Mouse (Mus musculus): Measurements from ENCODE around the gene Igsf21.

Gene Igsf21

DNA sequence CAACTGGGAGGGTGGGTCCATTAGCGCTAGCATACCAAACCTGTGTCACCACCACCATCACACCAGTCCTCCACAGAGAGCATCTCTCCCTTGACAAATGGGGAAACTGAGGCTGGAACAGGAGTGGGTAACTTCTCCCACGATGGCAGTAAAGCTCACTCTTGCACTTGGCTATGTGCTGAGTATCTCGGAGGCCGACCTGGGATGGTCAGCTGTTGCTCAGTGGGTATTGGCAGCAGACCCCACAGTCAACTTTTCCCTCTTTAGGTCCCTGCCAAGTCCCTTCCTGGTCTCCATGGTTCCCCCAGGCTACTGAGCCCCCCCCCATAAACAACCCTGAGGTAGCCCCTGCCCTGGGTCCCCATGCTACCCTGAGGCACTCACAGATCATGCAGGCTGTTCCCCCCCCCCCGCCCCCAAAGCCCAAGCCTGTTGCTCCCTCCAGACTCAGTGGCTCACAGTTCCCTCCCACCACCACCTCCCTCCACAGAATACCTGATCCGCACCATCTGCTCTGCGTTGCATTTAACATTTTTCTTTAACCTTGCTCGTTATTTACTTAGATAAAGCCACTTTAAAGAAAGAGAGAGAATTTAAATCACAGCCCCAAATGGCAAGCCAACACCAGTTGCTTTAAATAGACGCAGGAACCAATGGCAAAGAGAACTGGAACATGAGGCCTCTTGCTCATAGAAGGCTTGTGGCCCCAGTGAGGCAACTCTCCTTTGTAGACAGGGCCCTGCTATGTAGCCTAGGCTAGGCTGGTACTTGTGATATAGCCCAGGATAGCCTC lies 11.0 kb downstream of the Igsf21 start:
- DNase-seq, result no peak

DNA sequence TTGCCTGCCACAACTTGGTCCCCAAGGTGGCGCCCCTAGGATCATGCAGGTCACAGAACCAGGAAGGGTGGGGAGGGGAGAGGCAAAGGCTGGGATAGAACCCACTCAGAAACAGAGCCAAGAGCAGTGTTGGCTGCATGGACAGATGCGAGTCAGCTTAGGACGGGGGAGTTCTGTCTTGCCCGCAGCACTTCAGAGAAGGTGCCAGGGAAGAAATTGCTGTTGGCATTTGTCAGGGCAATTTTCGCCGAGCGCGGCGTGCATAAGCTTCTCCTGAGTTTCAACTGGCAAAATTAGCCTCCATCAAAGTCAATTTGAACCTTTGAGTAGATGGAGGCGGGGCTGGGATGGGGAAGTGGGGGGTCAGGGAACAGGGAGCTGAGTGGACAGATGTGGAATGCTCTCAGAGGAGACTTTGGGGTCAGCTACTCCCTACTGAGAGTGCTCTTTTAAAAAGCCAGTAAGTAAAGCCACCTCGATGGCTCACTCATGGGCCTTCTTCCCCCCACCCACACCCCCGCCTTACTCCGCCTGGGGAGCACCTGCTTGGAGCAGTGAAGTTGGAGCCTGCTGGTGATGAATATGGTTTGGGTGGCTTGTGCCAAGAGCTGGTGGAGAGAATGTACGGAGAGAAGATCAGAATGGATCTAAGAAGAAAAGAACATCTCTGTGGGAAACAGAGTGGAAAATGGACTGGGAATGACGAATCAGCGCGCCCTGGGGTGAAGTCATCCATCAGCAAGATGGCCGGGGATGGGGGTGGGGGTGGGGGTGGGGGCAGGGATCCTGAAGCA lies 12.0 kb downstream of the Igsf21 start:
- no peak for DNase-seq

DNA sequence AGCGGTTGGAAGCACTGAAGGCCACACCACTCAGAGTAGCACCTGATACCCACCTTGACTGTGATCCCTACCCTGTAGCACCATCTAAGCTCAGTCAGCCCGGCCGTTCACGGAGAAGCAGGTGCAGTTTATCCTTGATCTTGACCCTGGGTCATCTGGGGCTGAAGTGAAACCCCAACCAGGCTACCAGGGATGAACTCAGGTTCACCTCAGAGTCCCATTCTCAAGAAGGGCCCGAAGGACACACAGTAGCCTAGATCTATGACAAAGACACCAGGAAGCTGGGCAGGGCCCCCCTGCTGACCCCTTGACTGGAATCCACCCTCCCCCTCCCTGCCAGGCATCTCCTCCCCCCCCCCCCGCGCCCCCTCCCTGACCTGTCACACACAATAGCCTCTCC lies 18.7 kb downstream of the Igsf21 start:
- DNase-seq, result no peak

DNA sequence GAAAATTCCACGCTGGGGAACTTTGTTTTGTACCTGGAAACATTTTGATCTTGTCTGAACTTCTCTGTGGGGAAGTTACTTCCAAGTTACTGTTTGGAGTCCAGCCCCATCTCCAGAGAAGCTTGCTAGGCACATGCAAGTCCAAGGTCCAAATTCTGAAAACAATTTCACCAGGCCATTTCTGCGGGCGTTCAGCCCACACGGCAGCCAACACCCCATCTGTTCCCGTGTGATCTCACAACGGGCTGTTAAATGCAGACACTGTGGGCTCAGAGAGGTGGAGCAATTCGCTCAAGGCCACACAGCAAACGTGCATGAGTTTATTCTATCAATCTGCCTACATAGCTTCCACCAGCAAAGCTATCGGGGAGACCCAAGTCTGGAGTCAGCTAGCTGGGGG lies 21.4 kb downstream of the Igsf21 start:
- DNase-seq, result peak; percentile 71

DNA sequence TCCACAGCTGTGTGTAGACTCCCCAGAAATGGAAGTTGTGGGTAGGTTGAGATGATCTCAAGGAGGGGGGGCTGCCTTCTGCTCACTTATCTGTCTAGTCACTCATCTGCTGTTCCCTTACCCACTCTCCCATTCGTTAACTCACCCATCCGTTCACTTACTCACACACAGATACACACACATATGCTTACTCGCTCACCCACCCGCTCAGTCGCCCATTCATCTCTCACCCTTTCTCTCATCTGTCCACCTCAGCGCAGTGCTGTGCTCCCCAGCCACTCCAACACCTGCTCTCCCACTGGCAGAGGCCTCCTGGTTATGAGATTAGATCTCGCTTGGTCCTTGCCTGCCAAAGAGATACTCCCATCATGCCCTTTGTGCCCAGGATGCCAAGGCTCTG lies 22.1 kb downstream of the Igsf21 start:
- DNase-seq, result no peak

DNA sequence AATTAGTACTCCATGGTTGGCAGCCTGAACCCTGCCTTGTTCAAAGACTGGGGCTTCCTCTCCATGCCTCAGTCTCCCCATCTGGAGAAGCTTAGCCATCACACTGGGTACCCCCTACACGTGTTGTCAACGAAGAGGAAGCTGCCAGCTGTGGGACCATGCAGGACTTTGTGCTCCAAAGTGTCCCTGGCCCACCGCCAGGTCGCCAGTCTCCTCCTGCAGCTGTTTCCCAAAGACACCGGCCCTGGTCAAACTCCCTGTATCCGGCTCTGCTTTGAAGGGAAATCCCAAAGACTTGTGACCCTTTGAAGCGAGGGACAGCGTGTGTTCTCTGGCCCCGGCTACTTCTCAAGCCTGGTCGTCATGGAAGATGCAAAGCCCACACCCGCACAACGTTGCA lies 23.5 kb downstream of the Igsf21 start:
- no peak for DNase-seq

DNA sequence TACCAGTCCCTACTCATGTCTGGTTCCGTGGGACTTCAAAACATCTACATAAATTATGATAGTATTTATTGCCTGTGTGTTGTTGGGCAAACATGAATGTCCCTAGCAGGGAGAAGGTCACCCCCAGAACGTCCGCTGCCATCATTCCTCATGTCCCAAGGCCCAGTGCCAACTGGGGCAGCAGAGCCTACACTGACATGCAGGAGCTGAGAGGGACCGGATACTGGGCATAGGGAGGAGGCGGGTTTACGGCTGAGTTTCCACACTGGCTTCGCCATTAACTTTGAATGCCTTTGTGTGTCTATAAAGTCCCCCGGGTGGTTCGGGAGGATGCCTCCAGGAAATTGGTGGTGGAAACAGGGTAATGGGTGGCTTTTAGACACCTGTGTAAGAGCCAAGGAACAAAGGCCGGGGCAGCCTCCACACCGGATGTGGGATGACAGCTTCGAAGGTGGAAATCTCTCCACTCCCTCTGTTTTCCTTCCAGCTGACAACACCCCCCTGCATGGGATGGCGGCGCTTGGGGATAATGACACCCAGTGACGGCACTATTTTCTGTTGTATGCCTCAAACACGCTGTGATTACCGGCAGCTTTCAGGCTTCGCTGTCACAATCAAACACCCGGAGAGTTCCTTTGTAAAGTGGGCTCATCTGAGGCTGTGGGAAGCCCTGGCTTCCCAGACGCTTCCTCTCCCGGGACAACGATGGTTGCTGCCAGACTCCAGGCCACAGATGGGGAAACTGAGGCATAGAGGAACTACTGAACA lies 26.1 kb downstream of the Igsf21 start:
- no peak for DNase-seq

DNA sequence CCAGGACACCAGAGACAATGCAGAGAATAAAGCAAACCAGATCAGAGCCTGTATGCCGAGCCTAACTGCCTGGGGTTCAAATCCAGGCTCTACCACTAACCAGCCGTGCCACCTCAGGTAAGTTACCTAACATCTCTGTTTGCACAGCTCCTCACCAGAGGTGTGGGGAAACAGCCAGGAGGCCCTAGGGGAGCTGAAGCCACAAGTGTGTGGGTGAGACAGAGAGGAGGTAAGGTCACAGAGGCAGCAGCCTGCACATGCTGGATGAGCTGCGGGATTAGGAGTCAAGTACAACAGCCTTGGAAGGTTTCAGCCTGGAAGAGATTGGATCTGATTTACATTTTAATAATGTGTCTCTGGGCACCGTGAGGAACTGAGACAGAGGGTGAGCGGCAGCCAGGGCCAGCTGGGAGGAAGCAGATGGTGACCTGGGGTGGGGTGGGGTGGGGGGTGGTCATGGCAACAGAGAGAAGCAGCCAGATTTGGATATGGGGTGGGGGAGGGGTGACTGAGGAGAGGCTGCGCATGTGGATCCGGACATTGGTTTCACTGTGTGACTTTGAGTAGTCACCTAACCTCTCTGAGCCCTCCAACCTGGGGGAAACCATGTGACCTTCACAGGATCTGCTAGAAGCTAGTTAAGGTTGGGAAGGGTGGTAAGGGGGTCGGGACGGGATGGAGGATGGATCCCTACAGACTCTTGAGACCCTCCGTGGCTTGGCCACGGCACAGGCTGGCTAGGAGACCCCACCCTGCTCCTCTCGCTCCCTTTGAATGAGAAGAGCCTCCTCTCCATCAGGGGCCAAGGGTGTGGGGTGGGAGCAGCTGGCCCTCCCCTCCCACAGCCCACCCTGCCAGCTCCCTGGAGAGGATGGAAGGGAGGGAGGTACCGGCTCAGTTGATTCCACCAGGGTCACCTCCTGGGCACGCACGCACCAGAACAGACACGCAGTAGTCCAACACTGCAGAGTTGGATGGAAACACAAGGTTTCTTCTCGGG lies 27.4 kb downstream of the Igsf21 start:
- peak; percentile 60 for DNase-seq

DNA sequence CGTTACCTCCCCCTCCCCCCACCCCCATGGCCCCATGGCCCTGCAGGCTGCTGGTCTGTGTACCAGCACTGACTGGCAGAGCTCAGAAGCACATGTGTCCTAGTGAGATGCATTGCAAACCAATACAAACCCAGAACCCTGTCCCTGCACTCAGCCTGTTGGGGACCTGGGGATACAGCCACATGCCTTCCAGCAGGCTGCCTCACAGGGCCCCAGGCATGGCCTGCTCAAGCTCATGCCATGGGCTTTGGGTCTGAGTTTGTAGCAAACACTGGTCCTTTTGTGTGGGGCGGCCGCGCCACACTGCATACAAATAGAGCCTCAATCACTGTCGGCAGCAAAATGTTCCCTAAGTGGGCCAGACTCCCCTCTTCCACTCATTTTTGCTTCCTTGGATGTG lies 28.2 kb downstream of the Igsf21 start:
- no peak for DNase-seq

DNA sequence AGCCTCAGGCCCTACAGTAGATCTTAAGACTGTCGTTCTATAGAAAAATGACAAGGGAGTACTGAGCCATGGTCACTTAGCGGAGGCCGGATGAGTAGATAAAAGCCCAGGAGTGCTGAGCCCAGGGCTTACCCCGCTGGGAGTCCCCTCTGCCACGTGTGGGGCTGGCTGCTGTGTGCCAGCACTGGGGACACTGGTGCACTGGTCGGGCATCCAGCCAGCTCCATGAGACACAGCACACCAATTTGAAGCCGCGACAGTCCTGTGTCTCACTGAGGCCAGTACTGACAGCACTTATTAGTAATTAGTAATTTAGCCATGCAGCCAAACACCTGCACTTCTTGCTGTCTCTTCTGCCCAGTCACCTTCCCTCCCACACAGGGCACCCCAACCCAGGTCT lies 28.6 kb downstream of the Igsf21 start:
- DNase-seq, result no peak

DNA sequence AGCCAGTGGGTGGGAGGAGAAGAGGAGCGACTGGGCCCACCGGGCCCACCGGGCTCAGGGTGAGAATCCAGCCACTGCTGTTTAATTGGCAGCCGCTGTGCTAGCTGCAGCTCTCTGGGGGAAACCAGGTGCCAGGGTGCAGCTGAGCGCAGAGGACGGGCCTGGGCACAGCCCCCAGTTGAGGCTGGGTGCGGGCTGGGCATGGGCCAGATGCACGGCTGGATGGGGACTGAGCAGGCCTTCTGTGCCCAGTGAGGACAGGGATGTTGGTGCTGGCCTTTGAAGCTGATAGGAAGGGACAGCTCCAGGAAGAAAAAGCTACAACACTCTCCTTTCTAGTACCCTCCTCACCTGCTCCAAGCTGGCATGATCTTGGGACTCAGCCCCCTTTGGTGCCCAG lies 30.5 kb downstream of the Igsf21 start:
- DNase-seq, result no peak

DNA sequence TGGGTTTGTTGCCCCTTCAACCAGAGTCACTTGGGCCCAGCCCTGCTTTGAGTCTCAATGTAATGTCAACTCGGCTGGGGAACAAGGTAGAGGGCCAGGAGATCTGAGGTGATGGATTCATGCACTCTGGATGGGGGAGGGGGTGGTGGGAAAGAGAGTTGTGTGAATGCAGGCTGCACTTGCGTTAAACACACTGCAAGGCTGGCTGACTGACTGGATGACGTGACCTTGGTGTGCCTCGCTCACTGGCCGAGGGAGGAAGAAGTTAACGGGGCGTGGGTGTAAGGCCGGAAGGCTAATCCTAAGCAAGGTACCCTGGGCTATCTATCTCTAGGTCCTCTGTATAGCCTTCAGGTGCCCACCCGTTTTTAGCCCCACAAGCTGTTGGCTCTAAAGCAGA lies 31.4 kb downstream of the Igsf21 start:
- DNase-seq, result no peak

DNA sequence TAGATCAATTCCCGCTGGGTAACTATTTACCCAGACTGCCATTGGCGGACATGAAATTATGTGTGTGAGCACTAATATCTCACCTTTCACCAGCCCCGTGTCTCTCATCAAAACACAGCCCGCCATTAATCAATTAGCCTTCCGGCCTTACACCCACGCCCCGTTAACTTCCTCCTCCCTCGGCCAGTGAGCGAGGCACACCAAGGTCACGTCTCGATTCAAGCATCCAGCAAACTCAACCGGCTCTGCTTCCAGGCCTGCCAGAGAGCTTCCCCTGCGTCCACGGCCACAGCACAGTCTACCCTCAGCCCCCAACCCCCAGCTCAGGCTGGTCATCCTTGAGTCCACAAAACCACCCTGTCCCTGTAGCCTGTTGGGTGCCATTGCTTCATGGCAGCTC lies 32.2 kb downstream of the Igsf21 start:
- DNase-seq, result no peak

DNA sequence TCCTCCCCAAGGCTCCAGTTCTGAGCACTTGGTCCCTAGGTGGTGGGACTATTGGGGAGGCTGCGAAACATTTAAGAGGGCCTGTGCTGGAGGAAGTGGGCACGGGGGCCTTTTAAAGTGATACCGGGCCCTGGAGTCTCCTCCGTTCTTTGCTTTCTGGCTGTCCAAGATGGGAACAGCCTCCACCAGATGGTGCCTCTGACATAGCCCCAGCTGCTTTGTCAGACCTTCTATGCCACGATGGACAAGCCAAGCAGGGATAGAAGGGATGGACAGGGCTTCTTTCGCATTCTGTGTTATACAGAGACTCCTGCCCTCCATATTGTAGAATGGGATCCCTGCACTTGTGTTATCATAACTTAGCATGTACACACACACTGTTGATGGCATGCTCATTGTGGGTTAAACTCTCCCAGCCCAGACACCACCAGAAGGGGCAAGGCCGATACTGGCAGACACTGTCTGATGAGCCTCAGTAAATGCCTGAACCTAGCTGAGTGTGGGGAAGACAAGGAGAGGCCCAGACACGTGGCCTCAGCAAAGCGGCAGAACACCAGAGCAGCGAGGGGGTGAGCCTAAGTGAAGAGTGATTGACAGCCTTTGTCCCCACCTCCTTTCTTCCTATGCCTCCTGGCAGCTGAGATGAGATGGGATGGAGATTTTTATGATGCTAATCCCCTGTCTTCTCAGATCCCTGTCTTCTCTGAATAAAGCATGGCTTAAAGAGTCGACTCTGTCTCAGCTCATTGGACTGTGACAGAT lies 36.3 kb downstream of the Igsf21 start:
- DNase-seq, result no peak

DNA sequence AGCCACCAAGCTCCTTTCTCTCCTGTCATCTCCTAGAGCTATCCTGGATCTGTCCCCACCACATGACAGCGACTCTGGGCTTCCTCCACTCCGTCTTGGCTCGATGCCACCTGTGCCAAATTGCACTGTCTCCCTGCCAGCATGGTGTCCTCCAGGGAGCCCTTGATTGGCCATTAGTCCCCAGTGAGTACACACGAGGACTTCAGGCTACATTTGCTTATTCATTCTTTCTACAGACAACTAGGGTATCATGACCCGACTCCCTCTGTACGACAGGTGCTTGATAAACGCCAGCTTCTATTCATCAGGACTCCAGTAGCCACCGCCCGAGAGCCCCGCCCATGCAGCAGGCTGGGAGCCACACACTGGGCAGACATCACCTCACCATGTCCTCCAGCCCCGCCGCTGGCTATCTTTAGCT lies 40.8 kb downstream of the Igsf21 start:
- peak; percentile 90 for DNase-seq

DNA sequence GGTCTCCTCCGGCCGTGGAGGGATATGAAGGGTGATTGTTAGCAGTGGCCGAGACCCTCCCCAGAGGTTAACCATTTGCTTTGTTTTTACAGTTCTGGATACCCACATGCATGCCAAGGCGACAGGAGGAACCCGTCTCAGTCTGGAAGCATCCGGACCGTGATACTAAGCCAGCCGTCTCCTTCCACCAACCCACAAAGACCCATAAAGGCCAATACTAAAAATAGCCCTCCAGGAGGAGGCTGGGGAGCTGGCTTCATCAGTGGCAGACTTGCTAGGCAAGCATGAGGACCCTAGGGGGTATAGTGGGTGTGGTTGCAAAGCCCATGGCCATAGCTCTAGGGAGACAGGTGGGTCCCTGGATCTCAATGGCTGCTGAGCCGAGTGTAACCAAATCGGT lies 41.8 kb downstream of the Igsf21 start:
- no peak for DNase-seq

DNA sequence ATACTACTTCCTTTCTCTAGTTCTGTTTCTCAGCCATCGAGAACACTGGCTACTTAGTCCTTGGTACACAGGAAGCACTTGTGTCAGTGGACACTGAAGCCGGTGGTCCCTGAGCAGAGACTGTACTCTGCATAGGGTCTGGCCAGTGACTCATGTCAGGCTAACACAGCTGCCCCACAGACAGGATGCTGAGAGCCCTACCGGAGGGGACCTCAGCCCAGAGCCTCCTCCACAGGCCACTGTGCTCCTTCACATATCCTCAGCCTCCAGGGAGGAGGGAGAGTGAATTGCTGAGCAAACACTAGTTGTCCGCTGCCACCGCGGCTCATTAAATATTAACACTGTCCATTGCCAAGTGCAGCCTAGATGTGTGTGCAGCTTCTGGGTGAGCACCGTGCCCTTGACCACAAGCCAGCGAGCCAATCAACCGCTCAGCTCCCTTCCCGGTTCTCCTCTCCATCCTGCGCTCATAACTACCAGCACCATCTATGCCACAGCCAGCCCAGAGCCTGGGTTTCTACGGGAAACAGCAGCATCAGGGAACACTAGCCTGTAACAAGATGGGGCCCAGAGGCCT lies 42.8 kb downstream of the Igsf21 start:
- no peak for DNase-seq

DNA sequence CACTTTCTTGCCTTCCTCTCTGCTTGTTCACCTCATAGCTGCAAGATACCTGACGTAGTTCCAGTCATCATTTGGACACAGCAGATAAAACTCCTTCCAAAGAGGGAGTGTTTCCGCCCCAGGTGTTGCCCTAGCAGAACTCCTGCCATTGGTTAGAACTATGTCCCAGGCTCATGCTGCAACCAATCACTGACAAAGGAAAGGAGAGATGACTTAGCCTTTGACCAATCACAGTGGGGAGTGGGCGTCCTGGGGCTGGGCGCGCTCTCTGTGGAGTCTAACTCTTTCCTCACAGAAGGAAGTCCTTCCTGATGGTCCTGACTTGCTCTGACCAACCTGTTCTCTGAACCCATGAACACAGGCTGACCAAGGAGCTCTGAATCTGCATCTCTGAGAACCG lies 44.4 kb downstream of the Igsf21 start:
- DNase-seq, result no peak

DNA sequence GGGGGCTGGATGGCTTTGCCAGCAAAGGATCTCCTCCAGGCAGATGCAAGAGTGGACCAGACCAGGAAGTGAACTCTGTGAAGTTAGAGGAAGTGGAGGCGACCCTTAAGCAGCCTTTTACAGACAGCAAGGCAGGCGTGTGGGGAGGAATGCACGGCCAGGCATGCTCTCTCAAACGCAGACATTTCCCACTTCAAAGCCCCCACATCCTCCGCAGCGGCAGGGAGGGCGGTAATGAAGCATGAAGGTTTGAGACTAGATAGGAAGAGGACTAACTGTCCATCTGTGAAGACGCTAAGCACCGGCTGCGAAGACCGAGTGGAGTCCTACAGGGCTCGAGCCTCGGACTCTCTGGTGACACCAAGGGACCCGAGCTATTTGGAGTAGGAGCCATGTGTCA lies 46.3 kb downstream of the Igsf21 start:
- no peak for DNase-seq

DNA sequence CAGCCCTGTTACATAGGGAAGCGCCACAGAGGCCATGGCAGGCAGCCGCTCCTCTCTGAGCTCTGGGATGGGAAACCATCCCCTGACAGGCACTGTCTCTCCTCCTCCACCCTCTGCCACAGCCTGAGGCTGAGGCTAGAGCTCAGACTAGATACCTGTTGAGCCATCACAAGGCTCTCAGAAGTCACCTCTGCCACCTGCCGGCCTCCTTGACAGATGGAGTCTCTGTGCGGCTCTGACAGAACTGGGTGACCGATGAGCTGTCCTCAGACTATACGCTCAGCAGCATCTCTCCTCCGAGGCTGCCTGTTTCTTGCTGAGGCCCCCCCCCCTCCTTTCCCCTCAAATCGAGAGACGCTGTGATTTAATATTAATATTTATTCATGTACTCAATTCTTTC lies 49.9 kb downstream of the Igsf21 start:
- DNase-seq, result peak; percentile 83

Measured in cerebellum, adult 9-10 months (tissue).